Mouse (Mus musculus) lung, embryonic 14.5 days (tissue): Measurements from ENCODE around the gene Prpf3. TPM values are rescaled to one million over a fixed set of nuclear protein-coding genes. Genes with fewer than 3 reads are reported as not detected.

Experiments
- ATAC-seq: fragments of 200-750 bp; cut with Nextera tagmentation; 2 replicates; pipeline ENCODE4 v1.8.0; 2017; ENCODE audit warnings: mild to moderate bottlenecking, moderate TSS enrichment, moderate library complexity; ENCODE audit not compliant: insufficient read depth
- DNase-seq: peaks from one replicate; pipeline ENCODE4 v3.0.0-alpha.2; 2015
- H3K27ac ChIP-seq: fragments of 300-500 bp; sonication (generic); 2 replicates; pipeline ENCODE4 v1.5.1; 2014; ENCODE audit warnings: low read depth, mild to moderate bottlenecking, moderate library complexity
- H3K27me3 ChIP-seq: fragments of 300-500 bp; sonication (generic); 2 replicates; pipeline ENCODE4 v1.6.1; 2014; ENCODE audit warnings: low read length, control low read depth; ENCODE audit not compliant: insufficient read depth
- H3K36me3 ChIP-seq: fragments of 300-500 bp; sonication (generic); 2 replicates; pipeline ENCODE4 v1.6.1; 2014; ENCODE audit warnings: control low read depth; ENCODE audit not compliant: insufficient read depth
- H3K4me1 ChIP-seq: fragments of 300-500 bp; sonication (generic); 2 replicates; pipeline ENCODE4 v1.6.1; 2014; ENCODE audit warnings: antibody characterized with exemption, control low read depth; ENCODE audit not compliant: insufficient read depth
- H3K4me2 ChIP-seq: fragments of 300-500 bp; sonication (generic); 2 replicates; pipeline ENCODE4 v1.6.1; 2014; ENCODE audit warnings: mild to moderate bottlenecking
- H3K4me3 ChIP-seq: fragments of 300-500 bp; sonication (generic); 2 replicates; pipeline ENCODE4 v1.5.1; 2014; ENCODE audit warnings: low read depth, low read length
- H3K9ac ChIP-seq: fragments of 300-500 bp; sonication (generic); 2 replicates; pipeline ENCODE4 v1.6.1; 2014
- H3K9me3 ChIP-seq: fragments of 300-500 bp; sonication (generic); 2 replicates; pipeline ENCODE4 v1.6.1; 2016; ENCODE audit warnings: low read depth, low read length, control low read depth
- CTCF ChIP-seq: IDR thresholded peaks from 2 replicates; pipeline ENCODE4 v1.5.1; 2016; ENCODE audit warnings: antibody characterized with exemption, low read depth
- WGBS: fragments of 180-500 bp; shearing (Covaris S2); extraction: QIAGEN DNeasy Blood & Tissue Kit; methylation state at CpG from one replicate; pipeline ENCODE4 v1.1.7; 2014; 5-methylcytosine and 5-hydroxymethylcytosine counted together
- polyA plus RNA-seq: library from polyadenylated mRNA; unstranded; fragments of >200 nt; fragmentation: Nextera tagmentation; extraction: Ambion mirVana; gene quantifications from 2 replicates; pipeline ENCODE4 v1.2.1, GENCODE M21; 2014

Prpf3 gene
- polyA plus RNA-seq, 1 experiment from 2014 or later: 63.7 TPM

DNA sequence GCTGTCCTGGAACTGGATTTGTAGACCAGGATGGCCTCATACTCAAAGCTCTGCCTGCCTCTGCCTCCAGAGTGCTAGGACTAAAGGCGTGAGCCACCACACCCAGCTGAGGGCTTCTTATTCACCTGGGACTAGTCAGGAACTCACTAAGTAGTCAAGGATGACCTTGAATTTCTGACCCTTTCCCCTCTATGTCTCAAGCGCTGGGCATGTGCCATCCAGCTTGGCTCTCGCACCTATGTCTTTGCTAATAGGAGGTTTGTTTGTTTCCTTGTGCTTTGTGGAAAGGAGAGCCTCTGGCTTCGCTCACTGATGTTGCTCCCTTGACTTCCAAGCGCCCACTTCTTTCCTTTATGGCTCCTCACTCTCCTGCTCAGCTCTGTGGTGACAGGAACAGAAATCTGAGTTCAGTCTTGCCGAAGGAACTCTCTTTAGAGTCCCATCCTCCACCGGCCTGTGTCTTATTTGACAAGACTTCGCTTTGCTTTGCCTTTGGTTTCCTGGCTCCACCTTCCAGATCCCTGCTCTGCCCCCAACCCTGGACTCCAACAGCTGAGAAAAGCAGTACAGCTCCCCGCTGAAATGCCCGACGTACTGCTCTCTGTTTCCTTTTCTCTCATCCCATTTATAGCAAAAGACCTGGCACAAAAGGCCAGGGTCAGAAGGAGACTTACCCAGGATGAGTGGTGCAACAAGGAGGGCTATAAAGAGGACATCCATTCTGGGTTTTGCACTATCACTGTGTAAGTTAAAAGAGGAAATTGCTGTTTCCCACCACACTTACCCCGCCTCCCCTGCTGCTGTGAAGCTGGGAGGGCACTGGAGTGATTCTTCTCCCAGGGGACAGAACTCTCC lies 35.8 kb upstream of the Prpf3 start, which contains the start of gene BC028528:
Gene BC028528, minus strand, starts transcription at position 795 of the 855 bp plus-strand sequence.
- Histone ChIP-seq H3K9me3 (no peaks in the 10 kb centered on the region), H3K27ac (peak within 1 kb of the TSS; percentile 94), H3K4me1 (peaks cover 4% of the 10 kb centered on the region; the same call in 1 of the 2 replicates), H3K9ac (peak within 1 kb of the TSS; percentile 53), H3K27me3 (no peaks in the 10 kb centered on the region), H3K36me3 (peaks cover 18% of the 10 kb centered on the region), H3K4me2 (peak within 1 kb of the TSS; percentile 76), H3K4me3 (peak within 1 kb of the TSS; percentile 36)
- peak; percentile 85 for DNase-seq
- 17% methylated on average over 12 of the region's 12 CpGs for WGBS
- ATAC-seq: no peak
- TF ChIP-seq CTCF: no peak

DNA sequence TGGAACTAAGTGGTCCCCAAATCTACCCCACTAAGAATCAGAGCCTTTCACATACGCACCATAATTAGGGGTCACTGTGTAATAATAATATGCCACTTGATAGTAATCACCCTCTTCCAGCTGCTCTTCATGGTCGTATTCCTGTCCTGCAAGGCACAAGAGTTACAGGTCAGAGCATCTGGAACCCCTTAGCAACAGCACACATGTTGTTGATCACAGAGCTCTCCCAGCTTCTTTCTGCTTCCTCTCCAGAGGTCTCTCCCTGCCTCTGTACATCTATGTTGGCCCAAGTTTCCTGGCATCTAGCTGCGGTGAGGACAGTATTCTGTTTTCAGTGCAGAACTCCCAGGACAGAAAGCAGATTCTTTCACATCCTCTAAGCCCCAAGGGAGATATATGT lies 34.0 kb upstream of the Prpf3 start:
- H3K4me2 ChIP-seq: peak overlapping the region; percentile 76; the same call in 1 of the 2 replicates
- 75% methylated on average over 3 of the region's 3 CpGs for WGBS

GRCm38 (mm10) chr3:95887596-95887995 lies 31.9 kb upstream of the Prpf3 start:
- no peak for TF ChIP-seq CTCF
- Histone ChIP-seq H3K27me3 (no peaks in the 10 kb centered on the region), H3K4me3 (no peak overlapping the region), H3K27ac (no peak overlapping the region), H3K4me1 (peaks cover 3% of the 10 kb centered on the region; the same call in 1 of the 2 replicates), H3K9ac (no peak overlapping the region), H3K4me2 (no peak overlapping the region), H3K9me3 (no peaks in the 10 kb centered on the region), H3K36me3 (peaks cover 10% of the 10 kb centered on the region; the same call in 1 of the 2 replicates)
- DNase-seq (no peak), ATAC-seq (no peak)
- 69% methylated on average over 4 of the region's 4 CpGs for WGBS

More for the DNA sequence above, 34.0 kb upstream of the Prpf3 start:
- Histone ChIP-seq H3K4me3 (no peak overlapping the region), H3K27me3 (no peaks in the 10 kb centered on the region), H3K9me3 (no peaks in the 10 kb centered on the region), H3K36me3 (peaks cover 10% of the 10 kb centered on the region; the same call in 1 of the 2 replicates), H3K27ac (no peak overlapping the region), H3K9ac (no peak overlapping the region), H3K4me1 (peaks cover 4% of the 10 kb centered on the region; the same call in 1 of the 2 replicates)
- TF ChIP-seq CTCF: no peak
- DNase-seq: no peak
- ATAC-seq: no peak

GRCm38 (mm10) chr3:95884400-95884799 lies 28.7 kb upstream of the Prpf3 start:
- no peak overlapping the region for H3K9ac ChIP-seq
- ATAC-seq (no peak), DNase-seq (no peak)
- 78% methylated on average over 5 of the region's 5 CpGs for WGBS
- H3K27ac ChIP-seq: no peak overlapping the region
- H3K4me3 ChIP-seq: no peak overlapping the region
- H3K4me2 ChIP-seq: no peak overlapping the region
- peaks cover 10% of the 10 kb centered on the region; the same call in 1 of the 2 replicates for H3K36me3 ChIP-seq
- no peaks in the 10 kb centered on the region for H3K4me1 ChIP-seq
- TF ChIP-seq CTCF: no peak
- no peaks in the 10 kb centered on the region for H3K9me3 ChIP-seq
- no peaks in the 10 kb centered on the region for H3K27me3 ChIP-seq

- 2% methylated on average over 24 of the region's 24 CpGs for WGBS
- Histone ChIP-seq H3K4me3 (peak overlapping the region; percentile 42), H3K27me3 (no peaks in the 10 kb centered on the region), H3K4me1 (no peaks in the 10 kb centered on the region), H3K27ac (peak overlapping the region; percentile 42; the same call in 1 of the 2 replicates), H3K4me2 (peak overlapping the region; percentile 83), H3K9me3 (no peaks in the 10 kb centered on the region), H3K36me3 (peaks cover 10% of the 10 kb centered on the region; the same call in 1 of the 2 replicates), H3K9ac (peak overlapping the region; percentile 48)
- DNase-seq (peak; percentile 89), ATAC-seq (no peak)
- TF ChIP-seq CTCF: peak; percentile 58
Observed at GRCm38 (mm10) chr3:95882816-95883425, 27.2 kb upstream of the Prpf3 start.

DNA sequence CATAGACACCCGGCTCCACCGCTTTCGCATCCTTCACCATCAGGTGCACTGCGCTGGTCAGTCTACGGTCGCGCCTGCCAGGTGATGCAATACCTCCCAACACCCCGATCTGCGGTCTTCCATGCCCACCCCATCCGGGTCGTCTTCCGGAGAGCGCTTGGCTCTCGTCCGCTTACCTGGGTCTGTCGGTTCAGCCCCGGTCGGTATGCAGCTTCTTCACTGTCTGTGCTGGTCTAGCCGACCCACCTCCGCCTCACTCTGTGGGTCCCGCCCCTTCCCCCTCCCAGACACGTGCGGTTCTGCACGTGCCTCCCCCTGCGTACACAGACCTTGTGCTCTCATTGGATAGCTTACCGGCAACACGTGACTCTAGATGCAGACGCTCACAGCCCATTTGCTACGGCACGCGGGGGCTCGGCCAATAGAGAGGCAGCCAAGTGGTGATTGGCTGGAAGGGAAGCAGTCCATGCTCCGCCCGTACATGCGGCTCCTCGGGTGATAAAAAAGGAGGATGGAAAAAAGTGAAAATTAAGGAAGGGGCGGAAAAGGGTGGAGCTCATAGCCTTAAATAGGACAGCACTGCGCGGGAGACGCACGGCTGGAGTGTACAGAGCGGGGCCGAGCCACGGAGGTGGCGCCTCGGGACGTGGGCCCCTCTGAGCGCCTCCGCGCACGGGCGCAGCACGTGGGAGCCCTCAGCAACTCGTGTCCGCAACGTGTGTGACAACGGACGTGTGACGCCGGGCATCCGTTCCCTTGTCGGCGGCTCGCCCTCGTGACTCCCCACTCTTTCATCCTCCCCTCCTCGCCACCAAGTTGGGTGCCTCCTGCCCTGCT lies 26.5 kb upstream of the Prpf3 start, which contains the start of gene Ciart:
Gene Ciart, minus strand, starts transcription at position 273 of the 837 bp plus-strand sequence.
- ATAC-seq (peak; percentile 99), DNase-seq (peak; percentile 98)
- WGBS: under 1% methylated on average over 66 of the region's 66 CpGs
- Histone ChIP-seq H3K9ac (peak within 1 kb of the TSS; percentile 48), H3K4me3 (peak within 1 kb of the TSS; percentile 42), H3K36me3 (0 out of 2 replicates have a peak, but pooled peaks cover 4% of the 10 kb centered on the region), H3K9me3 (no peaks in the 10 kb centered on the region), H3K27me3 (no peaks in the 10 kb centered on the region), H3K27ac (peak within 1 kb of the TSS; percentile 42; the same call in 1 of the 2 replicates), H3K4me1 (no peaks in the 10 kb centered on the region), H3K4me2 (peak within 1 kb of the TSS; percentile 83)
- TF ChIP-seq CTCF: no peak
